Mouse (Mus musculus): Measurements from ENCODE around the gene Tmem270. TPM values are rescaled to one million over a fixed set of nuclear protein-coding genes. Genes with fewer than 3 reads are reported as not detected.

The Tmem270 gene
- not detected for polyA plus RNA-seq (2014; fragmentation: Illumina TruSeq; extraction: RNeasy Lipid Tissue Mini Kit (QIAGEN cat#74804); ENCODE audit: low read depth, low replicate concordance)

GRCm38 (mm10) chr5:134906633-134907032 lies at the start of gene Tmem270:
TSS of gene Tmem270 (minus strand) at chr5:134906733.

GRCm38 (mm10) chr5:134946857-134947255 lies 40.3 kb upstream of the Tmem270 start, which contains the start of gene Cldn4:
TSS of gene Cldn4 (minus strand) at chr5:134946934.

GRCm38 (mm10) chr5:134932179-134932902 lies 25.8 kb upstream of the Tmem270 start, which contains the start of gene Mettl27:
TSS of gene Mettl27 (plus strand) at chr5:134932368.

GRCm38 (mm10) chr5:134915311-134915710 lies 8.8 kb upstream of the Tmem270 start, which contains the start of gene Cldn13:
TSS of gene Cldn13 (minus strand) at chr5:134915526.

Other genes with a start within 250 kb of the Tmem270 start
- gene Limk1, start 218.1 kb downstream of the Tmem270 start, polyA plus RNA-seq (2014; fragmentation: Illumina TruSeq; extraction: RNeasy Lipid Tissue Mini Kit (QIAGEN cat#74804); ENCODE audit: low read depth, low replicate concordance): 0.24 TPM
- 0.29 TPM for gene Eln, start 159.4 kb downstream of the Tmem270 start, polyA plus RNA-seq (2014; fragmentation: Illumina TruSeq; extraction: RNeasy Lipid Tissue Mini Kit (QIAGEN cat#74804); ENCODE audit: low read depth, low replicate concordance)
- gene Cldn13, start 8.8 kb upstream of the Tmem270 start, polyA plus RNA-seq (2014; fragmentation: Illumina TruSeq; extraction: RNeasy Lipid Tissue Mini Kit (QIAGEN cat#74804); ENCODE audit: low read depth, low replicate concordance): not detected
- gene Mettl27, start 25.6 kb upstream of the Tmem270 start, polyA plus RNA-seq (2014; fragmentation: Illumina TruSeq; extraction: RNeasy Lipid Tissue Mini Kit (QIAGEN cat#74804); ENCODE audit: low read depth, low replicate concordance): 8.1 TPM
- not detected for gene Cldn4, start 40.2 kb upstream of the Tmem270 start, polyA plus RNA-seq (2014; fragmentation: Illumina TruSeq; extraction: RNeasy Lipid Tissue Mini Kit (QIAGEN cat#74804); ENCODE audit: low read depth, low replicate concordance)
- gene Cldn3, start 79.5 kb upstream of the Tmem270 start, polyA plus RNA-seq (2014; fragmentation: Illumina TruSeq; extraction: RNeasy Lipid Tissue Mini Kit (QIAGEN cat#74804); ENCODE audit: low read depth, low replicate concordance): not detected
- 7.5 TPM for gene Abhd11, start 102.4 kb upstream of the Tmem270 start, polyA plus RNA-seq (2014; fragmentation: Illumina TruSeq; extraction: RNeasy Lipid Tissue Mini Kit (QIAGEN cat#74804); ENCODE audit: low read depth, low replicate concordance)
- gene Stx1a, start 116.7 kb upstream of the Tmem270 start, polyA plus RNA-seq (2014; fragmentation: Illumina TruSeq; extraction: RNeasy Lipid Tissue Mini Kit (QIAGEN cat#74804); ENCODE audit: low read depth, low replicate concordance): not detected
- gene Dnajc30, start 157.5 kb upstream of the Tmem270 start, polyA plus RNA-seq (2014; fragmentation: Illumina TruSeq; extraction: RNeasy Lipid Tissue Mini Kit (QIAGEN cat#74804); ENCODE audit: low read depth, low replicate concordance): 12.7 TPM
- 10.0 TPM for gene Bud23, start 158.2 kb upstream of the Tmem270 start, polyA plus RNA-seq (2014; fragmentation: Illumina TruSeq; extraction: RNeasy Lipid Tissue Mini Kit (QIAGEN cat#74804); ENCODE audit: low read depth, low replicate concordance)
- not detected for gene Vps37d, start 171.5 kb upstream of the Tmem270 start, polyA plus RNA-seq (2014; fragmentation: Illumina TruSeq; extraction: RNeasy Lipid Tissue Mini Kit (QIAGEN cat#74804); ENCODE audit: low read depth, low replicate concordance)
- gene Mlxipl, start 183.2 kb upstream of the Tmem270 start, polyA plus RNA-seq (2014; fragmentation: Illumina TruSeq; extraction: RNeasy Lipid Tissue Mini Kit (QIAGEN cat#74804); ENCODE audit: low read depth, low replicate concordance): 56.2 TPM
- 2.5 TPM for gene Tbl2, start 242.9 kb upstream of the Tmem270 start, polyA plus RNA-seq (2014; fragmentation: Illumina TruSeq; extraction: RNeasy Lipid Tissue Mini Kit (QIAGEN cat#74804); ENCODE audit: low read depth, low replicate concordance)

Data from liver, adult 10 weeks (tissue).